Mouse (Mus musculus): ENCODE results near the gene Kiss1. TPM values are rescaled to one million over a fixed set of nuclear protein-coding genes. Genes with fewer than 3 reads are reported as not detected.

Gene Kiss1
- polyA plus RNA-seq, 1 experiment: not detected

DNA sequence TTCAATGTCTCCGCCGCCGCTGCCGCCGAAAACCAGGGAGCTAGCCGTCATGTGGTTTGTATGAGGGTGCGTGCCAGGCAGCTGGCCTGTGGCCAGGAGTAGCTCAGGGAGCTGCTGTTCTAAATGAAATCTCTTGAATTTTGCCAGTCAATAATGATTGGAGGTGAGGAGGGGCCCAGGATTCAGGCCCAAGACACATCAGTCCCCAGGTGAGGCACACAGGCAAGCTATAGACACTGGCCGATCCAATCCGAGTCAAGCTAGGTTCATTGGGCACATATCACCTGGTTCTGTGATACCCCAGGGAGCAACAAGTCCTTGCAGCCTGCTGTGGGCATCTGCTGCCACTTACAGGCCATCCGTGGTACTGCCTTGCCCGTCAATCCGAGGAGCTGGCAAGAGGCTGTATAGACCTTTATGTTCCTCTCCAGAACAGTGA lies 31.7 kb downstream of the Kiss1 start:
- H3K27ac ChIP-seq (ENCODE audit: insufficient read depth, low read length): no peak overlapping the region
- 4% methylated on average over 12 of the region's 12 CpGs for WGBS
- H3K4me1 ChIP-seq (ENCODE audit: control insufficient read depth, insufficient read depth, low read length): no peaks in the 10 kb centered on the region
- no peaks in the 10 kb centered on the region for H3K27me3 ChIP-seq (ENCODE audit: control insufficient read depth, insufficient read depth, low read length)
- H3K4me3 ChIP-seq (replicated peaks; ENCODE audit: insufficient read depth, low read depth, low read length): no peak overlapping the region
- DNase-seq: peak; percentile 74 to 84
- peak; percentile 100 for TF ChIP-seq CTCF (IDR thresholded peaks at IDR 0.05; ENCODE audit: borderline replicate concordance, insufficient read depth, low read depth, low read length)
- no peak for TF ChIP-seq POLR2A (IDR thresholded peaks at IDR 0.05; ENCODE audit: borderline replicate concordance, insufficient read depth, low read length)

DNA sequence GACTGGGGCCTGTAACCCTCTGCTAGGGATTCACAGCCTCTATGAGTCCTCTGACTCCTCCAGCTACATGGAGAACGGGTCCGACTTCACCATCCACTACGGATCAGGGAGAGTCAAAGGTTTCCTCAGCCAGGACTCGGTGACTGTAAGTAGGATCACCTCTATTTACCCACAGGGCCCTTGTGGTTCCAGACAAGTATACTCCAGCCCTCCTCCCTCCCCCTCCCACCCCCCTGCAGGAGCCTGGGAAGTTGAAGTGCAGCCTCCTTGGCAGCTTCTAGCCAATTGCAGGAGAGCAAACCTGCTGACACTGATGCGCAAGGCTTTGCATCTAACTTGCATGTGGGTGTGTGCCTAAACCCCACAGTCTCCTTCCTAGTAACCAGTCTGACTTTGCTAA lies 33.8 kb downstream of the Kiss1 start:
- TF ChIP-seq POLR2A (IDR thresholded peaks at IDR 0.05; ENCODE audit: borderline replicate concordance, insufficient read depth, low read length): no peak
- TF ChIP-seq CTCF (IDR thresholded peaks at IDR 0.05; ENCODE audit: borderline replicate concordance, insufficient read depth, low read depth, low read length): no peak
- no peak overlapping the region for H3K27ac ChIP-seq (ENCODE audit: insufficient read depth, low read length)
- WGBS: 83% methylated on average over 5 of the region's 5 CpGs
- no peak overlapping the region for H3K4me3 ChIP-seq (replicated peaks; ENCODE audit: insufficient read depth, low read depth, low read length)
- no peak for DNase-seq
- H3K4me1 ChIP-seq (ENCODE audit: control insufficient read depth, insufficient read depth, low read length): no peaks in the 10 kb centered on the region; the same call in 1 of the 2 replicates
- no peaks in the 10 kb centered on the region for H3K27me3 ChIP-seq (ENCODE audit: control insufficient read depth, insufficient read depth, low read length)

DNA sequence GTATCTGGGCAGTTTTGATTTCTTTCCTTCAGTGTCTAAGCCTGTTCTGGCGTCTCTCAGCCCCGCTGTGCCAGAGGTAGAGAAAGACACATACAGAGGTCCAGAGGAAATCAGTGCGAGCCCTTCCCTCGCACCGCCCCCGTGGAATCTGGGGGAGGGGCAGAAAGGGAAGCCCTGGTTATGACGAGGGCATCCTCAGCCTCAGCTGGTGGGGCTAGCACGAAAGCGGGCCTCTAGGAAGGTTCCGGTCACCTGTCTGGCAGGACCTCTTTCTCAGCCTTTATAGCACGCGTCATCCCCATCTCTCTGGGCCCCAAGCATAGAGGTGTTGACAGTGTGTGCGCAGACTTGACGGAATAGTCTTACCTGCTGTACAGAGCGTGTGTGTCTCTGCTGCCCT lies 34.2 kb downstream of the Kiss1 start:
- no peaks in the 10 kb centered on the region for H3K27me3 ChIP-seq (ENCODE audit: control insufficient read depth, insufficient read depth, low read length)
- 77% methylated on average over 15 of the region's 15 CpGs for WGBS
- H3K27ac ChIP-seq (ENCODE audit: insufficient read depth, low read length): no peak overlapping the region
- H3K4me3 ChIP-seq (replicated peaks; ENCODE audit: insufficient read depth, low read depth, low read length): no peak overlapping the region
- no peaks in the 10 kb centered on the region; the same call in 1 of the 2 replicates for H3K4me1 ChIP-seq (ENCODE audit: control insufficient read depth, insufficient read depth, low read length)
- DNase-seq: no peak
- no peak for TF ChIP-seq CTCF (IDR thresholded peaks at IDR 0.05; ENCODE audit: borderline replicate concordance, insufficient read depth, low read depth, low read length)
- TF ChIP-seq POLR2A (IDR thresholded peaks at IDR 0.05; ENCODE audit: borderline replicate concordance, insufficient read depth, low read length): no peak

DNA sequence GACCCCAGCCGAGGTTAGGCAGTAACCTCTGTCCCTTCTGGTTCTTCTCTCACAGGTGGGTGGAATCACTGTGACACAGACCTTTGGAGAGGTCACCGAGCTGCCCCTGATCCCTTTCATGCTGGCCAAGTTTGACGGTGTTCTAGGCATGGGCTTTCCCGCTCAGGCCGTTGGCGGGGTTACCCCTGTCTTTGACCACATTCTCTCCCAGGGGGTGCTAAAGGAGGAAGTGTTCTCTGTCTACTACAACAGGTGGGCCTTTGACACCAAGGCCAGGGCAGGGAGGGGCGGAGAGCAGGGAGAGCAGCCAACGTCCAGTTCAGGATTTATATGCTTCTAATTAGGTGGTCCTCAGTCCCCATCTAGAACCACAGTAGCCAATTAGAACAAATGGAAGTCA lies 34.7 kb downstream of the Kiss1 start:
- WGBS: 65% methylated on average over 8 of the region's 8 CpGs
- no peak for TF ChIP-seq CTCF (IDR thresholded peaks at IDR 0.05; ENCODE audit: borderline replicate concordance, insufficient read depth, low read depth, low read length)
- no peak for TF ChIP-seq POLR2A (IDR thresholded peaks at IDR 0.05; ENCODE audit: borderline replicate concordance, insufficient read depth, low read length)
- DNase-seq: no peak

DNA sequence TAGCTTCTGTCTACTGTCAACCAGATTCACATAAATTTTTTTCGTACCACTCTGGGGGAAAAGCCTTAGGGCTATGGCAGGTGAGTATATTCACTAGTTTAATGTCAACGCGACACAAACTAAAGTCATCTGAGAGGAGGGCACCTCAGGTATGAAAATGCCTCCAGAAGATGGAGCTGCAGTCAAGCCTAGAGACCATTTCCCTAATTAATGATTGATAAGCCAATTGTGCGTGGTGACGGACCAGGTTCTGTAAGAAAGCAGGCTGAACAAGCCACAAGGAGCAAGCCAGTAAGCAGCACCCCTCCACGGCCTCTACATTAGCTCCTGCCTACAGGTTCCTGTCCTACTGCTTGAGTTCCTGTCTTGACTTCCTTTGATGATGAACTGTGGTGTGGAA lies 39.3 kb downstream of the Kiss1 start:
- H3K27ac ChIP-seq (ENCODE audit: insufficient read depth, low read length): no peak overlapping the region
- no peak overlapping the region for H3K4me3 ChIP-seq (replicated peaks; ENCODE audit: insufficient read depth, low read depth, low read length)
- TF ChIP-seq POLR2A (IDR thresholded peaks at IDR 0.05; ENCODE audit: borderline replicate concordance, insufficient read depth, low read length) (no peak), CTCF (IDR thresholded peaks at IDR 0.05; ENCODE audit: borderline replicate concordance, insufficient read depth, low read depth, low read length) (no peak)
- no peak for DNase-seq
- 96% methylated on average over 6 of the region's 6 CpGs for WGBS
- H3K27me3 ChIP-seq (ENCODE audit: control insufficient read depth, insufficient read depth, low read length): no peaks in the 10 kb centered on the region
- H3K4me1 ChIP-seq (ENCODE audit: control insufficient read depth, insufficient read depth, low read length): no peaks in the 10 kb centered on the region; the same call in 1 of the 2 replicates

More for the DNA sequence above, 34.7 kb downstream of the Kiss1 start:
- Histone ChIP-seq H3K4me3 (replicated peaks; ENCODE audit: insufficient read depth, low read depth, low read length) (no peak overlapping the region), H3K4me1 (ENCODE audit: control insufficient read depth, insufficient read depth, low read length) (no peaks in the 10 kb centered on the region; the same call in 1 of the 2 replicates), H3K27ac (ENCODE audit: insufficient read depth, low read length) (no peak overlapping the region), H3K27me3 (ENCODE audit: control insufficient read depth, insufficient read depth, low read length) (no peaks in the 10 kb centered on the region)

DNA sequence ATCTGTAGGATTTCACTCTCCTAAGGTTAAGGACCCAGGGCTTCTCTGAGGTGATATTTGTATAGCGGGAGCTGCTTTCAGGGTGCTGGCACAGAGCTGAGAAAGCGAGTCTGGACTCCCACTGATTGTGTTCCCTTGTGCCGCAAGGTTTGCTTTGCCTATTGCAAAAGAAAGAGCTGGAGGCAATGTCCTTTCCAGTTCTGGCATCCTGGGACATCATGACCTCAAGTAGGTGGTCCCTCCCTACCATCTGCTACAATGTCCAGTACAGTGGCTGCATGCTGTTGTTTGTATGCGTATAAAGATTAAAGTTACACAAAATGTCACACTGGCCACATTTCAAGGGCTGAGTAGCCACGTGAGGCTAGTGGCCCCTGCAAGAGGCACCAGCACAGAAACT lies 40.4 kb downstream of the Kiss1 start:
- no peak for TF ChIP-seq POLR2A (IDR thresholded peaks at IDR 0.05; ENCODE audit: borderline replicate concordance, insufficient read depth, low read length)
- no peak for TF ChIP-seq CTCF (IDR thresholded peaks at IDR 0.05; ENCODE audit: borderline replicate concordance, insufficient read depth, low read depth, low read length)
- no peaks in the 10 kb centered on the region; the same call in 1 of the 2 replicates for H3K4me1 ChIP-seq (ENCODE audit: control insufficient read depth, insufficient read depth, low read length)
- no peak overlapping the region for H3K4me3 ChIP-seq (replicated peaks; ENCODE audit: insufficient read depth, low read depth, low read length)
- DNase-seq: no peak
- no peak overlapping the region for H3K27ac ChIP-seq (ENCODE audit: insufficient read depth, low read length)
- H3K27me3 ChIP-seq (ENCODE audit: control insufficient read depth, insufficient read depth, low read length): no peaks in the 10 kb centered on the region
- 67% methylated on average over 5 of the region's 5 CpGs for WGBS

DNA sequence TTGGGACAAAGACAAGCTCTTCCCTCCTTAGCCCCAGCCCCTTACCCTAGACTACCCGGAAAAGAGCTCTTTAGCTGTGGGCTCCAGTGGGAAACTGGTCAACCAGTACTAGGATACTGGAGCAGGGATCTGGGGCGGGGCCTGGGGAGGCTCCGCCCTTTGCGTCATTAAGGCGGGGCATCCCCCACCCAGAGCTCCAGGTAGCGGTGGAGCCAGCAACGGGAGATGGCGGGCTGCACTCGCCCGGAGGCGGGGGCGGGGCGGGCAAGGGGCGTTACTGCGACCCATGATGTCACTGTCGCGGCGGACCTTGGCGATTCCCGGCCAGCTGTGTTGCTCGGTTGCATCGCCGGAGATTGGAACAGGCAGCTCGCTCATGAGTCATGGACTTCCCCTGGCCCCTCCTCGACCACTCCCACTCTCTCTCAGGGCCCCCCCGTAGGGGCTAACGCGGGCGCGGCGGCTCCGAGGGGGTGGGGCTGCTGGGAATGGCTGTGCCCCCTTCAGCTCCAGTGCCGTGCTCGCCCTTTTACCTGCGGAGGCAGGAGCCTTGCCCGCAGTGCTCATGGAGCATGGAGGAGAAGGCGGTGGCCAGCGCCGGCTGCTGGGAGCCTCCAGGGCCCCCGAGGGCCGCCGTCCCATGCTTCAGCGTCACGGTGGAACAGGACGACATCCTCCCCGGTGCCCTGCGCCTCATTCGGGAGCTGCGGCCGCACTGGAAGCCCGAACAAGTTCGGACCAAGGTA lies 41.8 kb downstream of the Kiss1 start, which contains the start of gene Etnk2:
Gene Etnk2 (plus strand): TSS at position 297 of the 746 bp plus-strand sequence.
- peak; percentile 51 to 56 for DNase-seq
- Histone ChIP-seq H3K4me3 (replicated peaks; ENCODE audit: insufficient read depth, low read depth, low read length) (peak within 1 kb of the TSS; percentile 60), H3K27me3 (ENCODE audit: control insufficient read depth, insufficient read depth, low read length) (no peaks in the 10 kb centered on the region), H3K27ac (ENCODE audit: insufficient read depth, low read length) (no peak within 1 kb of the TSS), H3K4me1 (ENCODE audit: control insufficient read depth, insufficient read depth, low read length) (peaks cover 6% of the 10 kb centered on the region)
- TF ChIP-seq POLR2A (IDR thresholded peaks at IDR 0.05; ENCODE audit: borderline replicate concordance, insufficient read depth, low read length): no peak
- TF ChIP-seq CTCF (IDR thresholded peaks at IDR 0.05; ENCODE audit: borderline replicate concordance, insufficient read depth, low read depth, low read length): no peak
- 2% methylated on average over 49 of the region's 52 CpGs for WGBS
